Mouse (Mus musculus) C2C12 (cell line): Measurements from ENCODE around the gene Pxmp4. TPM values are rescaled to one million over a fixed set of nuclear protein-coding genes. Genes with fewer than 3 reads are reported as not detected.

Source experiments
- H3K27me3 ChIP-seq: one replicate; pipeline ENCODE4 v1.6.1; 2011; ENCODE audit not compliant: control insufficient read depth, insufficient read depth, insufficient read length
- H3K36me3 ChIP-seq: one replicate; pipeline ENCODE4 v1.6.1; 2011; ENCODE audit not compliant: control insufficient read depth, insufficient read depth
- H3K4me3 ChIP-seq: one replicate; pipeline ENCODE4 v1.5.1; 2011; ENCODE audit warnings: mild to moderate bottlenecking, control low read depth; ENCODE audit not compliant: poor library complexity, insufficient read depth, severe bottlenecking
- H3K79me2 ChIP-seq: one replicate; pipeline ENCODE4 v1.6.1; 2011; ENCODE audit not compliant: control insufficient read depth, insufficient read depth
- H3K79me3 ChIP-seq: one replicate; pipeline ENCODE4 v1.6.1; 2011; ENCODE audit warnings: low read depth, control low read depth
- H3ac ChIP-seq: one replicate; pipeline ENCODE3; 2011; ENCODE audit warnings: low read depth; ENCODE audit not compliant: control insufficient read depth, insufficient read length
- CEBPB ChIP-seq: IDR thresholded peaks from one replicate; pipeline ENCODE4 v1.6.1; 2011; ENCODE audit warnings: low read depth, mild to moderate bottlenecking, control low read depth, moderate library complexity
- CTCF ChIP-seq: IDR thresholded peaks from one replicate; pipeline ENCODE4 v1.5.1; 2011; ENCODE audit not compliant: control insufficient read depth, insufficient read depth, insufficient read length
- FOSL1 ChIP-seq: IDR thresholded peaks from one replicate; pipeline ENCODE4 v1.8.0; 2011; ENCODE audit warnings: mild to moderate bottlenecking, low read length; ENCODE audit not compliant: poor library complexity, insufficient read depth, severe bottlenecking
- MAX ChIP-seq: IDR thresholded peaks from one replicate; pipeline ENCODE4 v1.6.1; 2011; ENCODE audit warnings: mild to moderate bottlenecking, control low read depth
- MYOD1 ChIP-seq: IDR thresholded peaks from one replicate; pipeline ENCODE4 v1.6.1; 2011; ENCODE audit warnings: low read depth; ENCODE audit not compliant: control insufficient read depth, insufficient read length
- MYOG ChIP-seq: IDR thresholded peaks from one replicate; pipeline ENCODE4 v1.6.1; 2011; ENCODE audit not compliant: control insufficient read depth, insufficient read length; ENCODE audit errors: extremely low read depth
- USF1 ChIP-seq: IDR thresholded peaks from one replicate; pipeline ENCODE4 v1.6.1; 2011; ENCODE audit warnings: low read depth, mild to moderate bottlenecking, control low read depth, moderate library complexity
- polyA plus RNA-seq: library from polyadenylated mRNA; unstranded; fragments of >200 nt; fragmentation: generic; extraction: Trizol; gene quantifications from one replicate; pipeline ENCODE4 v1.2.1, GENCODE M21; 2012; ENCODE audit warnings: missing spikeins

Pxmp4 gene
- polyA plus RNA-seq, 1 experiment: 6.4 TPM

DNA sequence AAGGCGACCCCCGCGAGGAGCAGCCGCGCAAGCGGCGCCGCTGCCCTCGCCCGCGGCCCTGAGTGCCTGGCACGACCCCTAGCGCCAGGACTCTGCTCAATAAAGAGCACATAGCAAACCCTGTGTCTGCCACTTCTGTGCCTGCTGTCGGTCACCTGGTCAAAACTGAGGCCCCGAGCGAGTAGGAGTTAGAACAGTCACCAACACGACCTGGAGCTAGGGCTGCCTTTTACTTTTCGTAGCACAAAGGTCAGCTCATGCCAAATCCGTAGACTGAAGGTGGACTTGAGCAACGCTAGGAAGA, 53.7 kb downstream of the Pxmp4 start:
- Histone ChIP-seq H3K79me2 (no peaks in the 10 kb centered on the region), H3ac (no peak overlapping the region), H3K27me3 (no peaks in the 10 kb centered on the region), H3K4me3 (no peak overlapping the region), H3K79me3 (no peaks in the 10 kb centered on the region), H3K36me3 (no peaks in the 10 kb centered on the region)
- no peak for TF ChIP-seq MYOG
- TF ChIP-seq MYOD1: no peak
- no peak for TF ChIP-seq CEBPB
- no peak for TF ChIP-seq FOSL1
- no peak for TF ChIP-seq MAX
- TF ChIP-seq USF1: no peak
- TF ChIP-seq CTCF: peak; percentile 35

DNA sequence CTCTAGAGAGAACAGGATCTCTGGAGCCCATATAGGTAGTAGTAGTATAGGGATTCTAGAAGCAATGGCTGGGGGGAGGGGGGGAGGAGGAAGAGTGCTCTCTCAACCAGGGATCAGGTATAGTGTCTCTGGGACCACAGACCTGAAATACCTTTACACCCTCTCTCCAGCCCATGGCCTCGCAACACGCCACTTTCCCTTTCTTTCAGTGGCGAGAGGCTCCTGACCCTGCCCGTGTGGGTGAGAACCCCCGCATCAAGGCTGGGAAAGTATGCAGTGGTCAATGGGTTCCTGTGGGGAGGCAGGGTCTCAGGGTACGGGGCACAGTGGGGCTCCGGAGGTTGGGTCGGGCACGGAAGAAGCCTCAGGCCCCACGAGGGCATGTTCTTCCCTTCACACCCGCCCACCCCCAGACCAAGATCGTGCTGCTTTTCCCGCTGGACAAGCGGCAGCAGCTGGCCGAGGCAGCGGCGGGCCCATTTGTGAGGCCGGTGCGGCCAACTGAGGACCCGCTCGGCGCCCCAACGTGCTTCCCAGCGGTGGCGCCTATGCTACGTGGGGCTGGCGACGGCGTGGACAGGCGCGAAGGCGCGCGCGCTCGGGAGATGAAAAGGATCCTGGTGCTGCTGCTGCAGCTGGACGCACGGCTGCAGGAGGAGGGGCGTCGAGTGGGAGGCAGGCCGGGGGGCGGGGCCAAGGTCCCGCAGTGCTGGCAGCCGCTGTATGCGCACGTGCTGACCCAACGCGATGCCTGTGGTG, 54.2 kb downstream of the Pxmp4 start:
- Histone ChIP-seq H3K79me2 (no peaks in the 10 kb centered on the region), H3K4me3 (peak overlapping the region; percentile 21), H3K79me3 (no peaks in the 10 kb centered on the region), H3K36me3 (no peaks in the 10 kb centered on the region), H3K27me3 (no peaks in the 10 kb centered on the region), H3ac (peak overlapping the region; percentile 59)
- TF ChIP-seq MAX (no peak), USF1 (no peak), FOSL1 (no peak), MYOD1 (no peak), CTCF (no peak), MYOG (no peak), CEBPB (no peak)

DNA sequence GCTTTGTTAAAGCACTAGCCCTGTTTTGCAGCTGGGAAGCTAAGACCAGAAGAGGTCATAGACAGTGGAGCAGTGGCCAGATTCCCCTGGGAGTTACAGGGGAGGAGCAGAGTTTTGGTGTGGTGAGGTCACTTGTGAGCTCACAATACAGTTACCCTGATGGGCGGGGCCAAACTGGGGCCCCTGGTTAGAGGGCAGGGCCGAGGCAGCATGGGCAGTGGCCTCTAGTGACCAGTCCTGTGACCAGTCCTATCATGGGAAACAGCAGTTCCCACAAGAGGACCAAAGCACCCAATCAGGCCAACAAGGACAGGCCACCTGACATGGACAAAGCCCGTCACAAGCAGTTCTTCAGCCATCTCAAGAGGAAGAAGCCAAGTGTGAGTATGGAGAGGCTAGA, 54.8 kb downstream of the Pxmp4 start:
- TF ChIP-seq USF1 (peak; percentile 65), CEBPB (no peak)
- H3K36me3 ChIP-seq: no peaks in the 10 kb centered on the region
- no peak overlapping the region for H3K4me3 ChIP-seq
- no peaks in the 10 kb centered on the region for H3K79me3 ChIP-seq
- no peaks in the 10 kb centered on the region for H3K79me2 ChIP-seq
- H3K27me3 ChIP-seq: no peaks in the 10 kb centered on the region
- peak overlapping the region; percentile 59 for H3ac ChIP-seq

DNA sequence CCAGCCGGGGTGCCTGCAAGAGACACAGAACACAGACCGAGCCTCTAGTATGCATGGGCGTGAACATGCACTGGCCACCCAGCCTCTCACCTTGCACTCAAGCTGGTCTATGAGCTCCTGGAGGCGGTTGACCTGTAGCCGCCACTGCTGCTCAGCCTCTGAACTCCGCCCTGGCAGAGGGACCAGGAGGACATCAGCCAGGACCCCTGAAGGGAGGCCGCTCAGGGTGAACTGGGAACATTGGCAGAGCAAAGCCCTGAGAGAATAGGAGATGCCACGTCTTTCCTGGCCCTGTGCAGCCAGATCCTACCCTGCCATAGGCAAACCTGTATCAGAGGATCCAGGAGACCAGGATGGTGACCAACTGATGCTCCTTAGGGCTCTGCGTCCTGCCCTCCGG, 56.8 kb downstream of the Pxmp4 start, which contains the start of gene 1700003F12Rik:
TSS of gene 1700003F12Rik (plus strand) at position 375 of the 400 bp plus-strand sequence.
- TF ChIP-seq MYOG (no peak), CTCF (no peak), CEBPB (no peak), FOSL1 (no peak), MAX (no peak), MYOD1 (no peak), USF1 (no peak)
- no peaks in the 10 kb centered on the region for H3K79me2 ChIP-seq
- no peak within 1 kb of the TSS for H3K4me3 ChIP-seq
- no peaks in the 10 kb centered on the region for H3K79me3 ChIP-seq
- no peaks in the 10 kb centered on the region for H3K36me3 ChIP-seq
- no peaks in the 10 kb centered on the region for H3K27me3 ChIP-seq
- H3ac ChIP-seq: no peak within 1 kb of the TSS

DNA sequence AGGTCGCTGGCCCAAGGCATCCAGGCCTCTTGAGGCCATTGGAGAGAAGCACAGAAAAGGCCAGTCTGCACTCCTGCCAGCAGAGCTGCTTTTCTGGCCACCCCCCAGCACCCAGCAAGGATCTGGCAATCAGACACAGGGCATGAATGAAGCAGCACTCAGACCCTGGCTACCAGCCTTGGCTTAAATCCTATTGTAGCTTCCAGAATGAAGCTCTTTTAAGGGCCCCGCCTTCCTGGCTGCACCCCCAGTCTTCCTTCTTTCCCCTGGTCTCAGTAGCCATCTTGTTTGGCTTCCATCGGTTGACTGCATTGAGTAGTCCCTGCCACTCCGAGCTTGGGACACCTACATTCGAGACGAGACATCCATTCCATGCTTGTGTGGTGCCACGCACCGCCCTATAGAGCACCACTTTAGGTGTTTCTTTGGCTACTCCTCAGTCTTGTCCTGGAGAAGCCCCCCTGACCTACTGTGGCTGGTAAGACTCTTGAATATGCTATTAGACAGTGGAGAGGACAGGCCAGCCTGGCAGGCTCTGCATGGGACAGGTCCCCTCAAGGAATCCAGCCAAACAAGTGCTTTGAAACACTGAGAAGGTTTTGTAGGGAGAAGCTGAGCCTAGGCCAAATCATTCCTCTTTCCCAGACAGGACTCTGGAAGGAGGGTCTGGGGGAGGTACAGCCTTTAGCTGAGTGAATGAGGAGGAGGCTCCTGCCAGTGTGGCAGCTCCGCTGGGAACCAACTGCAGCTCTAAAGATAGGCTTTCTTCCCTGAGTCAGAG, 59.8 kb downstream of the Pxmp4 start:
- Histone ChIP-seq H3K79me2 (no peaks in the 10 kb centered on the region), H3K4me3 (no peak overlapping the region), H3K36me3 (peaks cover 4% of the 10 kb centered on the region), H3K27me3 (no peaks in the 10 kb centered on the region), H3ac (no peak overlapping the region), H3K79me3 (no peaks in the 10 kb centered on the region)
- TF ChIP-seq MAX: no peak
- TF ChIP-seq USF1: no peak
- no peak for TF ChIP-seq MYOD1
- TF ChIP-seq CEBPB: no peak
- no peak for TF ChIP-seq FOSL1
- TF ChIP-seq CTCF: no peak
- no peak for TF ChIP-seq MYOG
